Mouse (Mus musculus) neural tube, embryonic 13.5 days (tissue): ENCODE measurements around the gene Elp4. TPM values are rescaled to one million over a fixed set of nuclear protein-coding genes. Genes with fewer than 3 reads are reported as not detected.

ENCODE experiments used
- ATAC-seq: fragments of 200-750 bp; cut with Nextera tagmentation; 2 replicates; pipeline ENCODE4 v1.8.0; 2017; ENCODE audit warnings: low read depth, mild to moderate bottlenecking, moderate TSS enrichment, moderate library complexity
- H3K27ac ChIP-seq: fragments of 300-500 bp; sonication (generic); replicated peaks from 2 replicates; pipeline ENCODE4 v1.5.1; 2015; ENCODE audit warnings: moderate library complexity, mild to moderate bottlenecking, inconsistent platforms
- H3K27me3 ChIP-seq: fragments of 300-500 bp; sonication (generic); 2 replicates; pipeline ENCODE4 v1.6.1; 2015; ENCODE audit warnings: mild to moderate bottlenecking, inconsistent platforms
- H3K36me3 ChIP-seq: fragments of 300-500 bp; sonication (generic); 2 replicates; pipeline ENCODE4 v1.6.1; 2015; ENCODE audit warnings: mild to moderate bottlenecking, inconsistent platforms
- H3K4me1 ChIP-seq: fragments of 300-500 bp; sonication (generic); replicated peaks from 2 replicates; pipeline ENCODE4 v1.6.1; 2015; ENCODE audit warnings: inconsistent platforms
- H3K4me2 ChIP-seq: fragments of 300-500 bp; sonication (generic); 2 replicates; pipeline ENCODE4 v1.6.1; 2015; ENCODE audit warnings: inconsistent platforms, mild to moderate bottlenecking, moderate library complexity
- H3K4me3 ChIP-seq: fragments of 300-500 bp; sonication (generic); 2 replicates; pipeline ENCODE4 v1.5.1; 2015; ENCODE audit warnings: mild to moderate bottlenecking, inconsistent platforms
- H3K9ac ChIP-seq: fragments of 300-500 bp; sonication (generic); 2 replicates; pipeline ENCODE4 v1.6.1; 2015; ENCODE audit warnings: moderate library complexity, mild to moderate bottlenecking, inconsistent platforms
- H3K9me3 ChIP-seq: fragments of 300-500 bp; sonication (generic); 2 replicates; pipeline ENCODE4 v1.6.1; 2016; ENCODE audit warnings: inconsistent platforms
- WGBS: fragments of 180-500 bp; shearing (Covaris S2); methylation state at CpG from one replicate; pipeline ENCODE4 v1.1.7; 2015; 5-methylcytosine and 5-hydroxymethylcytosine counted together
- polyA plus RNA-seq: library from polyadenylated mRNA; unstranded; fragments of >200 nt; fragmentation: Nextera tagmentation; extraction: Ambion mirVana; gene quantifications from 2 replicates; pipeline ENCODE4 v1.2.1, GENCODE M21; 2015

The Elp4 gene
- polyA plus RNA-seq, 1 experiment from 2014 or later, result 42.5 TPM

DNA sequence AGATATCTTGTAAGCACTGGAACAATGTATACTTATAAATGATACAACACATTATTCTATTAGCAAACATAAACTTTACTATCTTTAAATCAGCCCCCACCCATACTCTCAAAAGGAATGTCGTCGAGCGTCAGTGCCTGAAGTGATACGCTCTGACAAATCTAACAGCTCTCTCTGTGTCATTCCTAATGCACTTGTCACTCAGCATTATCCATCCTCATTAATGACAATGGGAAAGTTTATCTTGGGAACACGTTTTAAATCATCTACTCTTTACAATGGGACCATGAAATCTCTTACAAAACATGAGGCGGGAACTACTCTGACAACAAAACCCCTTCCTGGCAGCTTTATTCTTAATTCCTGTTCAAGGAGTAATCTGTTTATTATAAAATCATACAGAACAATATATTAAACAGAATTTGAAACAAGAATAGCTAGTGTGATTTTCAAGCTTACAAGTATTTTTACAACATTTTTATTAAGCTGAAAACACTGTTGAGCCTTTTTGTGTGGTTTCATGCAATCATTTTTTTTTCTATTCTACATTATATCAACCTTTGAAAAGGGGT is 125.0 kb downstream of the Elp4 start:
- Histone ChIP-seq H3K9me3 (no peaks in the 10 kb centered on the region), H3K27me3 (no peaks in the 10 kb centered on the region), H3K9ac (no peak overlapping the region), H3K4me2 (no peak overlapping the region), H3K4me3 (no peak overlapping the region), H3K4me1 (no peaks in the 10 kb centered on the region), H3K36me3 (no peaks in the 10 kb centered on the region), H3K27ac (no peak overlapping the region)
- WGBS, result 14% methylated on average over 6 of the region's 6 CpGs
- no peak for ATAC-seq

DNA sequence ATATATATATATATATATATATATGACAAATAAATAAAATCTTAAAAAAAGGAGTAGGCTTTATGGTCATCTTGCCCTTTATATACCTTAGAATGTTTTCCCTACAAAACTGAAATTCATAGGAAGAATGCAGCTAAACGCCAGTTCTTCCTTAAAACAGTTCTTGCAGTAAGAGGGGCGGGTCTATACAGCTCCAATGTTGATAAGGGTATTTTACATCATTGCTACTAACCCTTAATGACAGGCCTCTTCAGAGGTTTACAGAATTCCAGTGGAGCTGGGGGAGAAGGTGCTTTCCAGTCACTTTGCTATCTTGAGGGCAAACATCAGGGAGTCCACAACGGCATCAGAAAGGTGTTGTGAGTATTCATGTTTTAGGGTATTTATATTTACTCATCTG is 133.1 kb downstream of the Elp4 start:
- WGBS, result 95% methylated on average over 3 of the region's 3 CpGs
- Histone ChIP-seq H3K4me2 (no peak overlapping the region), H3K27me3 (no peaks in the 10 kb centered on the region), H3K4me1 (no peaks in the 10 kb centered on the region), H3K36me3 (peaks cover 8% of the 10 kb centered on the region; the same call in 1 of the 2 replicates), H3K4me3 (no peak overlapping the region), H3K9me3 (peaks cover 6% of the 10 kb centered on the region), H3K27ac (no peak overlapping the region), H3K9ac (no peak overlapping the region)
- ATAC-seq, result no peak

DNA sequence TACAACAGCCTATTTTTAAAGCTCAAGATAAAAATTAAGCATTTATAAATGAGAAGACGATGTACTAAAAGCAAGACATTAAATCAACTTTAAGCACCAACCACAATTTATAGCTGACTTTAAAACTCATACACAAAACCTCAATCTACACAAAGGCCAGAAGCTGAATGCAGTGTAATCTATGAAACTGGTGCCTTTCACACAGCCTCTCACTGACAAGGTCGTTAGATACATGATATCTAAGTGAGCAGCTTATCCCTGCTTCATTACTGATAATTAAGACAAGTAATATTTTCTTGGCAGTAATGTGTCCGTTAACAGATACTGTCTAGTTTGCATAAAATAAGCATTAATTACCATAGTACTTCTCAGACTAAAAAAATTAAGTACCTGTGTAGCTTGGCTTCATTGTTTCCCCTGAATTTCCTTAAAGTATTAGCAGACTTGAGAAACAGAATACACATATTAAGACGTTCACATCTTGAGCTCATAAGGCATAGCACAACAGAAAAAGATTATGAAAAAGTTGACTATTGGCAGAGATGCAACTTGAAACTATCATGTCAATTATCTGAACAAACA is 134.5 kb downstream of the Elp4 start:
- no peaks in the 10 kb centered on the region for H3K4me1 ChIP-seq
- H3K9ac ChIP-seq, result no peak overlapping the region
- H3K27ac ChIP-seq, result no peak overlapping the region
- H3K36me3 ChIP-seq, result peaks cover 8% of the 10 kb centered on the region; the same call in 1 of the 2 replicates
- H3K27me3 ChIP-seq, result no peaks in the 10 kb centered on the region
- H3K4me3 ChIP-seq, result no peak overlapping the region
- no peak overlapping the region for H3K4me2 ChIP-seq
- ATAC-seq, result no peak
- peaks cover 6% of the 10 kb centered on the region for H3K9me3 ChIP-seq
- 73% methylated on average over 4 of the region's 4 CpGs for WGBS

DNA sequence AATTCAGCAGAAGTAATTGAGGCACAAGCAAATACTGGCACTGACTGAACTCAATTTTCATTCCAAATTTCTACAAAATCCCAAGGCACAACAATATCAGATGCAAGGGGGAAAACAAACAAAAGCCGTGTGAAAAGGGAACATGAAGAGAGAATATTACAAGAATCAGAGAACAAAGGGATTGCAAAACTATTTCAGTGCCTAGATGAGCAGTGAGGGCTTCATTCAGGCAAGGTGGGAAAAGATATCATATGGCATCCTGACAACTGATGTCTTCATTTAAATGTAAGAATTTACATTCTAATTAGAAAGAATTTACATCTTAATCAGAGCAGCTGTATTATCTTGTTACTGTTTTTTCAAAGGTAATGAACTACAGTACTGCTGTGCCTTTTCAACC is 150.9 kb downstream of the Elp4 start:
- Histone ChIP-seq H3K4me3 (no peak overlapping the region), H3K4me2 (no peak overlapping the region), H3K27ac (no peak overlapping the region), H3K9ac (no peak overlapping the region), H3K27me3 (no peaks in the 10 kb centered on the region), H3K4me1 (0 out of 2 replicates have a peak, but pooled peaks cover 3% of the 10 kb centered on the region), H3K9me3 (no peaks in the 10 kb centered on the region), H3K36me3 (no peaks in the 10 kb centered on the region)
- 61% methylated on average over 1 of the region's 1 CpGs for WGBS
- ATAC-seq, result no peak

DNA sequence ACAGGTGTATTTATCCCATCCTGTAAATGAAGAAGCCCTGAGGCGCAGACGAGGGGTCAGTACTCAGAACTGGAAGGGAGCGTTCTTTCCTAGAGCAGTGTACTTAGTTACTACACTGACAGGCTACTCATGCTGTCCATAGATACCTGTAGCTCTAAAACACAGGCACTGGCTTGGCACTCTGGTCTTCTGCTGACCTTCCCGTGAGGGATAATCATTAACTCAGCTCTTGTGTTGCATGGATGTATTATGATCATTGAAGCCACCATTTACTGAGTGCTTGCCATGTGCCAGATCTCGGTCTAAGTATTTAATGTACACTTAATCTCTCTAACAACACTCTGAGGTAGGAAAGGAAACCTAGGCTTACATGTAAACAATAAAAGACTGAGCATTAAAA is 155.3 kb downstream of the Elp4 start:
- H3K4me1 ChIP-seq, result 0 out of 2 replicates have a peak, but pooled peaks cover 3% of the 10 kb centered on the region
- H3K4me2 ChIP-seq, result no peak overlapping the region
- WGBS, result 91% methylated on average over 5 of the region's 5 CpGs
- H3K9ac ChIP-seq, result no peak overlapping the region
- no peak overlapping the region for H3K4me3 ChIP-seq
- H3K36me3 ChIP-seq, result no peaks in the 10 kb centered on the region
- H3K27ac ChIP-seq, result no peak overlapping the region
- H3K9me3 ChIP-seq, result no peaks in the 10 kb centered on the region
- no peaks in the 10 kb centered on the region for H3K27me3 ChIP-seq
- no peak for ATAC-seq

DNA sequence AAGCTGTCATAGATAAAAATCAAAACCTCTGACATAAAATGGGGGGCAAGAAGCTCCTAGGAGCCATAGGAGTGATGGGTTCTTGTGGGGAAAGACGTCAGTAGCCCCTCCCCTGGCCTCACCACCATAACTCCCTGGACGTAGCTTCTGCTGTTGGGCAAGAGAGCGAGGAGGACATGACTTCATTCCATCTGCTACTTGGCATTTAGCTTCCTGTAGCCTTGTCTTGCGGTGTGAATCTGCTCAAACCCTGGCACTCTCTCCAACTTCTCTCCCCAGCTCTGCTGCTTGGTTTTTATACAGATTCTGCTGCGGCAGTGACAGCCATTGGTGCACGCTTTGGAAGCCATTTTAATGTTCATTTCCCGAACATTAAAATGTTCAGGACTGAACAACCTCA is 157.5 kb downstream of the Elp4 start:
- no peaks in the 10 kb centered on the region for H3K27me3 ChIP-seq
- ATAC-seq, result no peak
- no peak overlapping the region for H3K27ac ChIP-seq
- no peaks in the 10 kb centered on the region for H3K4me1 ChIP-seq
- no peaks in the 10 kb centered on the region for H3K36me3 ChIP-seq
- no peak overlapping the region for H3K4me2 ChIP-seq
- no peak overlapping the region for H3K4me3 ChIP-seq
- WGBS, result 81% methylated on average over 7 of the region's 7 CpGs
- no peak overlapping the region for H3K9ac ChIP-seq
- H3K9me3 ChIP-seq, result no peaks in the 10 kb centered on the region

DNA sequence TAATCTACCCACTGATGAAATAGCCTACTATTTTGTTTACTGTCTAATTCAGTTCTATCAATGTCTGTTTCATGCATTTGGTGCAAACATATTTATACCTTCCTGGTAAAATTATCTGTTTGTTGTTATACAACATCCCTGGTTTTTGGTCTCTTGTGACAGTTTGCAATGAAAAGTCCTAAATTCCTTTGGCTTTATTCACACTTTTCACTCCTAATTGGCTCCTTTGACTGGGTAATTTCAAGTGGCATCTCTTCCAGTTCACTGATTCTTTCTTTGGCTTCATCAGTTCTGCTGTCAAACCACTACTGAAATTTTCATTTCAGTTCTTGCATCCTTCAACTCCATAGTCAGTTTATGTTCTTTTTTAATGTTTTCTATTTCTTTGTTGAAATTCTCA is 168.2 kb downstream of the Elp4 start:
- ATAC-seq, result no peak
- no peak overlapping the region for H3K27ac ChIP-seq
- H3K9me3 ChIP-seq, result no peaks in the 10 kb centered on the region
- no peak overlapping the region for H3K9ac ChIP-seq
- H3K4me1 ChIP-seq, result no peaks in the 10 kb centered on the region
- no peak overlapping the region for H3K4me2 ChIP-seq
- no peaks in the 10 kb centered on the region for H3K27me3 ChIP-seq
- H3K4me3 ChIP-seq, result no peak overlapping the region
- no peaks in the 10 kb centered on the region for H3K36me3 ChIP-seq

DNA sequence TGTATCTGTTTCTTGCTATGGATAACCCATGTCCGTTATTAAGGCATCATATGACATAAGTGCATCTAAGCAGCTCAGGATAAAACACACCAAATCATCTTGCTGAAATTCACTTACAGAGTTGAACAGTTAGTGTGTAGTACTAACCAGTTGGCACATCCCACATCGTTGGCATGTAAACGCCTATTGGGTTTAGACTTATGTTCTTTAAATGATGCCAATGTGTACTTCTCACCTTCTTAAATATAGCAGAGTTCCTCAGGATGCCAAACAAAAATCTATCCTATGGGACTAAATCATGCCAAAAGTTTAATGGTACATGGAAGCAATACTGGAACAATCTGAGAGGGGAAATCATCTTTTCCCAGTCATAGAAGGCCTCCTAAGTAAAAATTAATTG is 173.7 kb downstream of the Elp4 start:
- no peaks in the 10 kb centered on the region for H3K27me3 ChIP-seq
- H3K36me3 ChIP-seq, result no peaks in the 10 kb centered on the region
- WGBS, result 90% methylated on average over 3 of the region's 3 CpGs
- no peak for ATAC-seq
- H3K4me2 ChIP-seq, result no peak overlapping the region
- no peak overlapping the region for H3K4me3 ChIP-seq
- no peaks in the 10 kb centered on the region for H3K4me1 ChIP-seq
- no peak overlapping the region for H3K9ac ChIP-seq
- H3K9me3 ChIP-seq, result no peaks in the 10 kb centered on the region
- H3K27ac ChIP-seq, result no peak overlapping the region

DNA sequence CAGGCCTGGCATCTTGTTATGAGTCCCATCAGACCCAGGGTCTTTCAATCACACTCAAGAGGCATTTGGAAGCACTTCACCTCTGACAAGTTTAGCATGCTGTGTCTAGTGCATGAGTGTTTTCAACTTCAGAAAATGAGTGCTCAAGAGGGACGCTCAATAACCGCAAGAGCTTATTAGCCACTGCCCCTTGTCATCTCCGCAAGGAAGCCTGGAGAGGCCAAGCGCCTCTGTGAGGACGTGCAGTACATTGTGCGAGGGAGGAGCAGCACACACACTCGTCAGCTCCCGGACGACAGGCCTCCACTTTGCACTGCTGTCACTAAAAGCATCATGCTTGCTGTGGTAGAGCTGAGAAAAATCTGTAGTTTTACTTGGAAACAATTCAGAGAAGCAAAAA is 177.7 kb downstream of the Elp4 start:
- ATAC-seq, result no peak
- H3K27me3 ChIP-seq, result peaks cover 16% of the 10 kb centered on the region
- no peak overlapping the region for H3K27ac ChIP-seq
- H3K9me3 ChIP-seq, result no peaks in the 10 kb centered on the region
- no peak overlapping the region for H3K4me3 ChIP-seq
- no peaks in the 10 kb centered on the region for H3K36me3 ChIP-seq
- H3K9ac ChIP-seq, result no peak overlapping the region
- no peak overlapping the region for H3K4me2 ChIP-seq
- no peaks in the 10 kb centered on the region for H3K4me1 ChIP-seq
- 79% methylated on average over 9 of the region's 9 CpGs for WGBS

DNA sequence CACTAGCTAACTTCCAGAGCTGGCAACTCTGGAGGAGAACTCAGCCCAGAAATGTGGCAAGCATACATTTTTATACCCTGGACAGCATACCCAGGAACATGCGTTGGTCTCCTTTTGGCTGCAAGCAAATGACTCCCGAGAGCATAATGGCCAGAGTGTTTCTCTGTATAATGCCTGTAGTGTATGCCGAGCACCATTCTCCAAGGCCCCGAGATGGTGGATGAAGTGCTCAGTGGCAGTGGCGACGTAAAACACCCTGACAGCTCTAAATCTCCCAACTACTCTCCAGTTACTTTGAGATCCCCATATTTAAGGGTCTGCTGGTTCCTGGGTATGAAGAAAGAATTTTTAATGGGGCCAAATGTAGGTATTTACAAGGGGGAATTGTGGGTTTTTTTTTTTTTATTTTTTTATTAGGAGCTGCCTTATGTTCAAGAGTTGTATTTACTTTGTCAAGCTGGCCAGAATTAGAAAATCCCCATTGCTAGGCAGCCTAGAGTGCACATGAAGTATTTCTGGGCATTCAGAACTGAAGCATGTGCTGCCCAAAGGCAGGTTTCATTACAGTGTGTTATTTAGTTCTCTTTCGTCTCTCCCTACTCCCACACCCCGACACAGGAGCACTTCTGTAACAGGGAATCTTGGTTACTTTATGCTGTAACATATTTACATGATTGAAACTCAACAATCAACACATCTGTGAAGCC is 188.8 kb downstream of the Elp4 start:
- H3K4me2 ChIP-seq, result no peak overlapping the region
- no peaks in the 10 kb centered on the region for H3K36me3 ChIP-seq
- peak; percentile 78 for ATAC-seq
- H3K9me3 ChIP-seq, result no peaks in the 10 kb centered on the region
- 29% methylated on average over 8 of the region's 8 CpGs for WGBS
- peaks cover 34% of the 10 kb centered on the region for H3K4me1 ChIP-seq
- no peak overlapping the region for H3K4me3 ChIP-seq
- no peak overlapping the region for H3K9ac ChIP-seq
- H3K27me3 ChIP-seq, result peaks cover 10% of the 10 kb centered on the region; the same call in 1 of the 2 replicates
- peak overlapping the region; percentile 38; the same call in 1 of the 2 replicates for H3K27ac ChIP-seq

DNA sequence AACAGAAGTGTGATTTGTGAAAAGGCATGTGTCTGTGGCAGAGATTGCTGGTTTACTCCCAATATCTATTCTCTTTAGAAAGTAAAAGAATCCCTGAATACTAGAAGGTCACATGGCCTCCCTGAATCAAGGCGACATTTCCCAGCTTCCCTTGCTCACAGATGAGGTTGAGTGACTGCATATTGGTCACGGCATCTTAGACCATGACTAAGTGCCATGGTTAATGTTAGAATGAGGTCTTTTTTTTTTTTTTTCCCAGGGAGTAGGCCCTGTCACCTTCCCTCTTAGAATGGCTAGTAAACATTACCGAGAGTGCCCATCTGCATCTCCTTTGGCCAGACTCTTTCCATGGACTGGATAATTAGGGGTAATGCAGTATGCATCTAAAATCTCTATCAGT is 193.9 kb downstream of the Elp4 start:
- H3K4me2 ChIP-seq, result no peak overlapping the region
- H3K4me3 ChIP-seq, result no peak overlapping the region
- peaks cover 15% of the 10 kb centered on the region for H3K4me1 ChIP-seq
- no peaks in the 10 kb centered on the region for H3K36me3 ChIP-seq
- no peak overlapping the region for H3K9ac ChIP-seq
- H3K27ac ChIP-seq, result no peak overlapping the region
- 22% methylated on average over 3 of the region's 3 CpGs for WGBS
- H3K27me3 ChIP-seq, result no peaks in the 10 kb centered on the region
- ATAC-seq, result no peak
- no peaks in the 10 kb centered on the region for H3K9me3 ChIP-seq

DNA sequence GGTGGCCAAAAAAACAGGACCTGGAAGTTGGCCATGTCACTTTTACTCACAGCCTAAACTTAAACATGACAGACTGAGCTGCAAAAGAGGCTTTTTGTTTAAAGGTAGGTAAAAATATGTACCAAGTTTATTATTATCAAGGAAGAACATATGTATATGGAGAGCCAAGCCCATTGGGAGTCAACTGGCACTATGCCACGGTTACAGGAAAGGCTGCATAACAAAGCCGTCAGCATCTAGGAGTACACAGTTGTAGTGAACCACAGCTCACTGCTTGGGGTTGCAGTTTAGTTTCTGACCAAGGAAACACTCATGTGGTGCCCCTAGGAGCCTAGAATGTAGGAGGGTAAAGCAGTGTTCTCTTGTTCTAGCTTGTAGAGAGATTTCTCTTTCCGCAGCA is 195.2 kb downstream of the Elp4 start:
- Histone ChIP-seq H3K36me3 (no peaks in the 10 kb centered on the region), H3K4me3 (no peak overlapping the region), H3K27ac (no peak overlapping the region), H3K4me2 (no peak overlapping the region), H3K4me1 (0 out of 2 replicates have a peak, but pooled peaks cover 8% of the 10 kb centered on the region), H3K9me3 (no peaks in the 10 kb centered on the region), H3K9ac (no peak overlapping the region), H3K27me3 (no peaks in the 10 kb centered on the region)
- WGBS, result 76% methylated on average over 3 of the region's 3 CpGs
- no peak for ATAC-seq
